Mouse (Mus musculus): Measurements from ENCODE around the gene Acacb. TPM values are rescaled to one million over a fixed set of nuclear protein-coding genes. Genes with fewer than 3 reads are reported as not detected.

Gene Acacb
- total RNA-seq, 2 experiments from 2014 or later = 6.1 to 6.5 TPM

GRCm38 (mm10) chr5:114173877-114174581 is 27.7 kb downstream of the Acacb start:
- no peak for DNase-seq (ENCODE audit: extremely low spot score in 1 of 2, low spot score in 1 of 2)

GRCm38 (mm10) chr5:114174639-114175038 is 28.3 kb downstream of the Acacb start:
- peak in 1 of 2 experiments; percentile 27 for DNase-seq (ENCODE audit: extremely low spot score in 1 of 2, low spot score in 1 of 2)

GRCm38 (mm10) chr5:114175596-114176171 is 29.3 kb downstream of the Acacb start:
- DNase-seq (ENCODE audit: extremely low spot score in 1 of 2, low spot score in 1 of 2) = peak; percentile 27 to 45

GRCm38 (mm10) chr5:114176548-114177400 is 30.4 kb downstream of the Acacb start:
- DNase-seq (ENCODE audit: extremely low spot score in 1 of 2, low spot score in 1 of 2) = no peak

GRCm38 (mm10) chr5:114177966-114178719 is 31.8 kb downstream of the Acacb start:
- DNase-seq (ENCODE audit: extremely low spot score in 1 of 2, low spot score in 1 of 2) = no peak

- DNase-seq (ENCODE audit: extremely low spot score in 1 of 2, low spot score in 1 of 2) = no peak
Observed at GRCm38 (mm10) chr5:114179541-114179940, 33.2 kb downstream of the Acacb start.

- no peak for DNase-seq (ENCODE audit: extremely low spot score in 1 of 2, low spot score in 1 of 2)
Observed at GRCm38 (mm10) chr5:114183493-114183892, 37.2 kb downstream of the Acacb start.

- DNase-seq (ENCODE audit: extremely low spot score in 1 of 2, low spot score in 1 of 2) = no peak
Observed at GRCm38 (mm10) chr5:114187108-114187507, 40.8 kb downstream of the Acacb start.

- DNase-seq (ENCODE audit: extremely low spot score in 1 of 2, low spot score in 1 of 2) = no peak
Observed at GRCm38 (mm10) chr5:114188900-114189464, 42.6 kb downstream of the Acacb start.

GRCm38 (mm10) chr5:114194161-114194560 is 47.8 kb downstream of the Acacb start:
- DNase-seq (ENCODE audit: extremely low spot score in 1 of 2, low spot score in 1 of 2) = no peak

GRCm38 (mm10) chr5:114199116-114199777 is 52.9 kb downstream of the Acacb start:
- no peak for DNase-seq (ENCODE audit: extremely low spot score in 1 of 2, low spot score in 1 of 2)

GRCm38 (mm10) chr5:114206158-114206557 is 59.8 kb downstream of the Acacb start:
- DNase-seq (ENCODE audit: extremely low spot score in 1 of 2, low spot score in 1 of 2) = no peak

GRCm38 (mm10) chr5:114213183-114213582 is 66.8 kb downstream of the Acacb start:
- no peak for DNase-seq (ENCODE audit: extremely low spot score in 1 of 2, low spot score in 1 of 2)

- DNase-seq (ENCODE audit: extremely low spot score in 1 of 2, low spot score in 1 of 2) = no peak
Observed at GRCm38 (mm10) chr5:114218771-114219170, 72.4 kb downstream of the Acacb start.

GRCm38 (mm10) chr5:114226051-114226450 is 79.7 kb downstream of the Acacb start:
- DNase-seq (ENCODE audit: extremely low spot score in 1 of 2, low spot score in 1 of 2) = peak in 1 of 2 experiments; percentile 16

- DNase-seq (ENCODE audit: extremely low spot score in 1 of 2, low spot score in 1 of 2) = no peak
Observed at GRCm38 (mm10) chr5:114228901-114229300, 82.6 kb downstream of the Acacb start.

GRCm38 (mm10) chr5:114238924-114239323 is 92.6 kb downstream of the Acacb start:
- no peak for DNase-seq (ENCODE audit: extremely low spot score in 1 of 2, low spot score in 1 of 2)

- no peak for DNase-seq (ENCODE audit: extremely low spot score in 1 of 2, low spot score in 1 of 2)
Observed at GRCm38 (mm10) chr5:114239737-114240136, 93.4 kb downstream of the Acacb start.

GRCm38 (mm10) chr5:114246465-114246864 is 100.1 kb downstream of the Acacb start:
- DNase-seq (ENCODE audit: extremely low spot score in 1 of 2, low spot score in 1 of 2) = no peak

- DNase-seq (ENCODE audit: extremely low spot score in 1 of 2, low spot score in 1 of 2) = peak; percentile 65 to 81
Observed at GRCm38 (mm10) chr5:114248174-114248589, 101.8 kb downstream of the Acacb start.
